Comparison of ENCODE assay signal across 21 mouse cellular contexts in genomic region chr4:83004086-83004485, GRCm38 (mm10). TPM values are rescaled to one million over a fixed set of nuclear protein-coding genes. Genes with fewer than 3 reads are reported as not detected.
A peak's percentile ranks its signal among the peaks of the same experiment; 100 is the strongest.
DNase-seq lines count a peak whose midpoint lies in the region; TF ChIP-seq lines count a peak whose summit lies in the region.
"Had no signal": no experiment of that assay in that cellular context is flagged by ENCODE, and none has a peak within 500 bp of the region (broad histone marks: within the 10 kb centered on the region; RNA-seq: fewer than 3 reads in every experiment).

No protein-coding gene starts in this region.

- peak; percentile 51 for DNase-seq in ES-CJ7 (ENCODE audit: low read depth, low spot score)
- DNase-seq in ES-E14 (ENCODE audit: low read depth, low spot score), result peak; percentile 8
- peak; percentile 34 for DNase-seq in ZHBTc4 (ENCODE audit: low read depth, low spot score)
- no peak for DNase-seq in thymus, postnatal 36 days
- no peak for DNase-seq in right cerebral cortex, postnatal 4 days
- DNase-seq: adrenal gland, adult 8-10 months; adrenal gland, postnatal 14 days; adrenal gland, postnatal 36 days; cerebellum, adult 11-12 months; cerebellum, adult 8-10 months; cerebellum, adult 9-11 months; cerebellum, postnatal 14 days; cerebellum, postnatal 36 days; embryo, embryonic 11 days had no signal

- in situ Hi-C loops in ES-E14 (cut with MboI; ENCODE audit: low sequenced_read_pairs in 2 of 2, unreplicated experiment in 2 of 2), result no loop called here

- no peaks in the 10 kb centered on the region for H3K9me3 ChIP-seq in ES-E14 (ENCODE audit: control insufficient read depth, insufficient read depth, low read depth, low read length)
- H3K9me3 ChIP-seq: embryonic facial prominence, embryonic 13.5 days; embryonic facial prominence, embryonic 15.5 days; forebrain, embryonic 10.5 days; forebrain, embryonic 12.5 days had no signal

- peaks cover 0 to 12% of the 10 kb centered on the region in 2 experiments; a peak in 2 of 4 replicates for H3K4me1 ChIP-seq in ES-E14 (ENCODE audit: control insufficient read depth in 2 of 2, insufficient read depth in 2 of 2, low read length in 2 of 2, poor library complexity in 1 of 2)
- H3K4me1 ChIP-seq: embryonic facial prominence, embryonic 13.5 days; embryonic facial prominence, embryonic 15.5 days; forebrain, embryonic 10.5 days had no signal

- no peak overlapping the region for H3K9ac ChIP-seq in ES-E14 (ENCODE audit: insufficient read depth, low read depth, low read length, poor library complexity, severe bottlenecking)
- H3K9ac ChIP-seq: embryonic facial prominence, embryonic 13.5 days; embryonic facial prominence, embryonic 15.5 days; forebrain, embryonic 12.5 days had no signal

- no peak overlapping the region for H3K27ac ChIP-seq in ES-E14 (ENCODE audit: insufficient read depth, low read depth, low read length, poor library complexity, severe bottlenecking)
- H3K27ac ChIP-seq: embryonic facial prominence, embryonic 13.5 days; embryonic facial prominence, embryonic 15.5 days; forebrain, embryonic 10.5 days; forebrain, embryonic 12.5 days had no signal

- H3K4me3 ChIP-seq in ES-E14 (ENCODE audit: insufficient read depth in 1 of 2, low read depth in 1 of 2, low read length in 2 of 2, poor library complexity in 1 of 2, severe bottlenecking in 1 of 2), result no peak overlapping the region
- H3K4me3 ChIP-seq: embryonic facial prominence, embryonic 13.5 days; embryonic facial prominence, embryonic 15.5 days; erythroblast, embryonic 14.5 days; forebrain, embryonic 10.5 days; forebrain, embryonic 12.5 days had no signal

- H3K36me3 ChIP-seq in ES-E14 (ENCODE audit: control insufficient read depth, insufficient read depth, low read length, poor library complexity, severe bottlenecking), result no peaks in the 10 kb centered on the region
- H3K36me3 ChIP-seq: forebrain, embryonic 10.5 days; forebrain, embryonic 12.5 days had no signal

TF ChIP-seq in ES-E14, 5 proteins besides CTCF, POLR2A, EP300 and RAD21:
- no peak for TF ChIP-seq MAFK (IDR thresholded peaks at IDR 0.05; ENCODE audit: insufficient read depth, low read depth, low read length)
- no peak for TF ChIP-seq ZC3H11A (IDR thresholded peaks at IDR 0.05; ENCODE audit: borderline replicate concordance, low read depth, low read length)
- TF ChIP-seq HCFC1 (IDR thresholded peaks at IDR 0.05; ENCODE audit: borderline replicate concordance, insufficient read depth, low read length), result no peak
- no peak for TF ChIP-seq CHD2 (IDR thresholded peaks at IDR 0.05; ENCODE audit: low read depth, low read length)
- no peak for TF ChIP-seq ZNF384 (IDR thresholded peaks at IDR 0.05; ENCODE audit: low read depth, low read length)

RNA-seq across cellular contexts. Expression of gene Frem1, which starts 48.1 kb away (rescaled TPM):
- 0.48 and 0.58 TPM in 2 replicates for total RNA-seq in ES-E14 (2012; rRNA removed)
- total RNA-seq: common myeloid progenitor, adult 5-6 weeks; MEL had no signal

Comparison
In these comparisons a context has a peak if more than half of its experiments do, and no peak if none do; other contexts are left out.
1. DNase-seq: peak in ES-CJ7 (single experiment), ES-E14 (single experiment) and ZHBTc4 (single experiment); none in thymus, postnatal 36 days (0 of 2) and right cerebral cortex, postnatal 4 days (single experiment).